Mouse (Mus musculus) cerebellum, postnatal 14 days (tissue): ENCODE data around the gene Tcea3.

Experiments
- DNase-seq, 2 experiments: peaks; one replicate each; pipeline ENCODE4 v3.0.0; 2021; ENCODE audit warnings: mixed read lengths in 2 of 2

The Tcea3 gene

GRCm38 (mm10) chr4:136282621-136283480 lies 35.3 kb downstream of the Tcea3 start:
- DNase-seq = no peak

DNA sequence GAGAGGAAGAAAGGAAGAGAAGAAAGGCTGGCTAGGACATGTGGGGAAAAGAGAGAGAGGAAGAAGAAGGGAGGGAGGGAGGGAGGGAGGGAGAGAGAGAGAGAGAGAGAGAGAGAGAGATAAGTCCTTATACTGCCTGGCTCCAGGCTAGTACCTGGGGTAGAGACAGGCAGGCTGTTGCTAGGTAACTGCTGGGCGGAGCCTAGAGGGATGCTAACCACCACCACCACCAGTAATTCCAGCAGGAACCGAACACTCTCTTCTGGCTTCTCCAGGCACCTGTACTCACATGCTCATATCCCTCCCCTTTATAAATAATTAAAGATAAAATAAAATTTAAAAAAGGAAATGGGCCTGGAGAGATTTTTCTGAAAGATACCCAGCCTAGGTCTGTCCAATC lies 36.3 kb downstream of the Tcea3 start:
- DNase-seq = peak; percentile 54 to 61

GRCm38 (mm10) chr4:136284455-136284854 lies 36.9 kb downstream of the Tcea3 start, which contains the start of gene Zfp46:
TSS of gene Zfp46 (plus strand) at chr4:136284683.
- peak; percentile 90 to 94 for DNase-seq

DNA sequence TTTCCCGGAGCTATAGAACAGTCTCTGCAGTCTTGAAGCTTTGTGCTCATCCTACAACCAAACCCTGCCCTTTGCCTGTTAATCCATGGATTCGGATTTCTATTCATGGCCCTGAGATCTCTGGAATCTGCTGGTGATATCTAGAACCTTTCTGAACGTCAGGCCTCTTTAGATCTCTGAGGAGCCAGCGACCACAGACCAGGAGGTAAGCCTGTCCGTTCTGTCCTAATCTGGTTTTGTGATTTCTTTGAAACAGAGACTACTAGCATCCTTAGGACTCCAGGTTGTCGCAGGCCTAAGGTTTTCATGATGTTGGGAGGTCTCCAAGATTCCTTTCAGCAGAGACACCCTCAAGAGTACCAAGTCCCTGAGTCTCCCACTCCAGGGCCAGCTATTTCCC lies 37.4 kb downstream of the Tcea3 start:
- DNase-seq = peak in 1 of 2 experiments; percentile 45

- peak; percentile 92 to 94 for DNase-seq
These were observed 37.9 kb downstream of the Tcea3 start for GRCm38 (mm10) chr4:136285348-136285810.

- peak; percentile 97 to 98 for DNase-seq
These were observed 38.4 kb downstream of the Tcea3 start for GRCm38 (mm10) chr4:136285811-136286371.

- DNase-seq = no peak
These were observed 42.6 kb downstream of the Tcea3 start for GRCm38 (mm10) chr4:136289918-136290780.

GRCm38 (mm10) chr4:136290781-136291595 lies 43.5 kb downstream of the Tcea3 start:
- DNase-seq = no peak

- no peak for DNase-seq
These were observed 44.2 kb downstream of the Tcea3 start for GRCm38 (mm10) chr4:136291692-136292091.

DNA sequence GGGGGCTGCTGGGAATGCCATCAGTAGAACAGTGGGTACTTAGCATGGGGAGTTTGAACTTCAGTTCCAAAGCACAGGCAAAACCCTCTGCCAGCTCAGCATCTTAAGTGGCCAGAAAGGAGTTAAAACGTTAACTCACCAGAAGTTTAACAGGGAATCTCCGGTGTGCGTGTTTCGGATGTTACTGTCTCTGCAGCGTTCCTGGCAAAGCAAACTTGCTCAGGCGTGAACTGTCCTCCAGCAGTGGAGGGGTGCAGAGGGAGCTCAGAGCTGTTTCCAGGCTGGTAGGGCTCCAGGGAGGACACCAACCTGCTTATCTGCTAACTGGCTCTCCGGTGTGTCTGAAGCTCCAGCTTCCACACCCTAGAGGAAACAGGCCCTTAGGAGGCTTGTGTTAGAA lies 48.4 kb downstream of the Tcea3 start:
- no peak for DNase-seq

DNA sequence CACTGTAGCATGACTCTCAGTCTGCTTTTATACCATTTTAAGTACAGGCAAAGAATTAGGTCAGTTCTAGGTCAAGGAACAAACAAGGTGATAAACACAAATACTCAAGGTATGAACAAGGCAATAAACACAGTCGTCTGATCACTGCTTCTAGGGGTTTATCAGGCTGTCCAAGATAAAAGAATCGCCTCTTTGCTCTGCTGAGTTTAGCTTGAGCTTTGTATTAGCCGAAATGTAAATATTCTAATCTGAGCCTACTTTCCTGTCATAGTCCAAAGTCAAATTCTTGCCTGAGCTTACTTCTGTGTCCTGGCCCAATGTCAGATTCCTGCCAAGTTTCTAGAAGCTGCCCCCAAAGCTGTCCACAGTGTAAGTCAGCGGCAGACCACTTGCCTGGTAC lies 54.9 kb downstream of the Tcea3 start:
- no peak for DNase-seq

DNA sequence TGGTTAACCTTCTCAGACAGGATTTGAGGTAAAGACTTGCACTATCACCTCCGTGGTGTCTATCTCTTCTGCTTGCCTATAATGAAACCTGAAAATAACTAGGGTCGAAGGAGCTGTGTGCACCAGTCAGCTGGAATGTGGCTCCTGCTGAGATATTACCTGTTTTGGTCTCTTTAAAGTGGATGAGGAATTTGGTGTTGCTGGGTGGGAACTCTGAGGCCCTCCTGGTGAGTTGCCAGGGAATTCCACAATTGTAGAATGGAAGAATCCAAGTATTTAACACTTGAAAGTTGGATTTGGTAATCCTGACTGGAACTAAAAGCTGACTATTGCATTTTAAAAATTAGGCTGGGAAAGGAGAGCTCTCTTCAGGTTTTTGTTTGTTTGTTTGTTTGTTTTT lies 56.7 kb downstream of the Tcea3 start:
- no peak for DNase-seq

DNA sequence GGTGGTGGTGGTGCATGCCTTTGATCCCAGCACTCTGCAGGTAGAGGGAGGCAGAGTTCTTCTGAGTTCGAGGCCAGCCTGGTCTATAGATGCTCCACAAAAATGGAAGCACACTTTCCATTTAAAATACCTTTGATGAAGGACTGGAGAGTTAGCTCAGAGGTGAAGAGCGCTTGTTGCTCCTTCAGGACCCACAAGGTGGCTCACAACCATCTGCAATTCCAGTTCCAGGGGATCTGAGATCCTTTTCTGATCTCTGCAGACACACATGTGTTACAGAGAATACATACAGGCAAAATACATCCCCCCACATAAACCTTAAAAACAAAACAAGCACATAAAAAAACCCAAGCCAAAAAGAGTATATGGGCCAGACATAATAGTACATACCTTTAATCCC lies 60.8 kb downstream of the Tcea3 start:
- no peak for DNase-seq

DNA sequence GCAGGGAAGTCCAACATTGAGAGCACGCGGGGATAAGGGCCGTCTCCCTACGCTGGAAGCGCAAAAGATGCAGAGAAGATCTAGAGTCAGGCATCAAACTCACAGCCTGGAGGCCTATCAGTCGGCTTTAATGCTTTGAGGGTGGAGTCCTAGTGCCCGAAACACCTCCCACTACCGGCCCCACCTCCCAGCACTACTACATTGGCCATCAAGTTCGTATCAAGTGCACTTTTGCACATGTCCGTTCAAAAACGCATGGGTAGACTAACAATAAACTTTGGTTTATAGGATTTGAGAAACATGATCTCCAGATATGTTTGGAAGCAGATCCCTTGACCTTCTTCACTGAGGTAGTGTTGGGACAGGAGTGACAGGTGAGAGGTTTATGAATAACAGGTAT lies 62.3 kb downstream of the Tcea3 start:
- peak in 1 of 2 experiments; percentile 33 for DNase-seq

DNA sequence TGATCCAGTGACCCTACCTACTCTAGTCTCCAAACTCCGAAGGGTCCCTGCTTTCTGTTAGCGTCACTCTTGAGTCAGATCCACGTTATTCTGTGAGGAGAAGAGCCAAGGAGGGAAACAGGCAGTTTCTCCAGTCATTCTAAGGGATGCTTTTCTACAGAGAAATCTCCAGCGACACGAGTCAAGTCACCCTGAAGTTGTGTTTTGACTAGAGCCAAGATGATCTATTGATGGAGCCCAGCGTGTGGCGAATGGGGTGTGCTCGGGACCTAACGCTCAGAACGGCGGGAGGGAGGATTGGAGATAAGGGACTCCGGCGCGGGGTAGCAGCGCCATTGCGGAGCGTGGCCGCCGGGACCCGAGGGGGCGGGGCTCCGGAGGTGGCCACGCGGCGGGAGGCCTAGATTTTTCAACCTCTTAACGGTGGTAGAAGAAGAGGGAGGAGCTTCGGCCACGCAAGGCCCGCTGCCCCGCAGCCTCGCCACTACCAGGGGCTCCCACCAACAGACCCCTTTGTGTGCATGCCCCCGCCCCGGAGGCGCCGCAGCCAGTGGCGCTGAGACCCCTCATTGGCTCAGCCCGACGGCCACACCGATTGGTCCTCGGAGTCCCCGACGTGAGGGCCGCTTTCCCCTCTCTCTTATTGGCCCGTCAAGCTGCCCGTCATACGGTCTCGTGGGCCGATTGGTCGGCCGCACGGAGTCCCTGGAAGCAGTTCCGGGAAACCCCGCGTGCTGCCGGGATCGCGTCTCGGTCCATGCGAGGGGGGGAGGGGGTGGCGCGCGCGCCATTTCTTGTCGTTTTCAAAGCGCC lies 62.9 kb downstream of the Tcea3 start, which contains the start of gene Hnrnpr:
Gene Hnrnpr (plus strand): TSS at position 714 of the 813 bp plus-strand sequence.
- peak; percentile 100 for DNase-seq

DNA sequence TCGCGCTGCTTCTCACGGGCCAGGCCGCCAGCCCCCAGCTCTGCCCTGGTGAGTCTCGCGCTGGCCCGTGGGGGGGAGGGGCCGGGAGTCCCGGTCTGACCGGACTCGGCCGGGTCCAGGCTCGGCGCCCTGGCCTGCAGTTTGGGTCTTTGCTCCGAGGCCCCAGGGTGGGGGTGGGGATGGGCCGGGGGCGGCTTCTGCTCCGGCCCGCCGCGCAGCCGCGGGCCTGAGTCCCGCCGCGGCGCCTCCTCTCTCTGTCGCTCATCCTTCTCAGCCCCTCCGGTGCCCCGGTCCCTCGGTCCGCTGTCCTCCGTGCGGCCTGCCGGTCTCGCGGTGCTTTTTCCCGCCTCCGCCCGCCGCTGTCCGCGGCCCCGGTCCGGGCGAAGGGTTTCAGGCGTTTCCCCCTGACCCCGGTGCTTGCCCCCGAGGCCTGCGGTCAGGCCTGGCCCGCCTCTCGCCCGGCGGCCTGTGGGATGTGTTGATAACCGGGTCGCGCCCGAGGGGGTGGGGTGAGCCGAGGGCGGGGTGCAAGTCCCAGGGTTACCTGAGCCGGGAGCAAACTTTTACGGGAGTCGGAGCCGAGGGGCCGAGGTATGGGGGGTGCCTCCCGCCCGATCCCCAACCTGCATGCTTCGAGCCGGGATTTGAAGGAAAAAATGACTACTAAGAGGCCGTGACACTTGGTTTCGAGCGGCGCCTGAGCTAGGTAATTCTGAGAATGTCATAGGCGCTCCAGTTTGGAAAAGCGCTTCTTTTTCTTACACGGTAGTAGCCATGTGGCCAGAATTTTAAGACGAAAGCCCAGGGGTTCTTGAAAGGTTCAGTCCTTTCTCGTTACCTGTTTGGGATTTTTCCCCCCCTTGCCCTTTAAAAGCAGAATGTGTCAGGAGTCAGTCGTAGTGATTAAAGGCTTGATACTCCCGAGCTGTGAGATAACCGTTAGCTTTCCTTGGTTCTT lies 63.8 kb downstream of the Tcea3 start:
- DNase-seq = peak in 1 of 2 experiments; percentile 56

- no peak for DNase-seq
These were observed 65.1 kb downstream of the Tcea3 start for GRCm38 (mm10) chr4:136312616-136313015.

GRCm38 (mm10) chr4:136317667-136318066 lies 70.1 kb downstream of the Tcea3 start:
- DNase-seq = no peak

GRCm38 (mm10) chr4:136320016-136320415 lies 72.5 kb downstream of the Tcea3 start:
- no peak for DNase-seq

- peak; percentile 32 to 43 for DNase-seq
These were observed 76.7 kb downstream of the Tcea3 start for GRCm38 (mm10) chr4:136324226-136324625.
